Mouse (Mus musculus) megakaryocyte, embryonic 14.5 days (primary cell): Measurements from ENCODE around the gene Tspan11.

Experiments
- FLI1 ChIP-seq: IDR thresholded peaks from 2 replicates; pipeline ENCODE4 v1.6.1; 2012; ENCODE audit warnings: low read length, inconsistent platforms, mixed read lengths
- GATA1 ChIP-seq: IDR thresholded peaks from 3 replicates; pipeline ENCODE4 v1.6.1; 2012; ENCODE audit warnings: mixed read lengths, low read length, inconsistent platforms, borderline replicate concordance

DNA sequence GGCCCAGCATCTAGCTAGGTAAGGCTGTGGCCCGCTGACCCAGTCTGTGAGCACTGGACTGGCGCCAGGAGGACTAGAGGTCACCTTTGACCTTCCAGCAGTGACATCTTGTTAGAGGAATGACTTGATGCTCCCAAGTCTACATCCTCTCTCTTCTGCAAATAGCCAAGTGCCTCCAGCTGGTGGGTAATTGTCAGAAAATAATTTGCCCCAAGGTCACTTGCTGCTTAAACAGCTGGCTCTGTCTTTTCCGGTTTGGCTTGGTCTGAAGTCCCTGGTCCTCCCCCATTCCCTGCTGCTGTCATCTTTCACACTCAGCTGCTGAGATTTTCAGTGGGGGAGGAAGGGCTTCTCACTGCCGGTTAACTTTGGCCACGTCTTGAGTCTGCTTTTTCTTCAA, 45.3 kb downstream of the Tspan11 start:
- TF ChIP-seq GATA1 (no peak), FLI1 (no peak)
